Mouse (Mus musculus) subcutaneous adipose tissue, adult 2 months (tissue): ENCODE data around the gene Nrcam. TPM values are rescaled to one million over a fixed set of nuclear protein-coding genes. Genes with fewer than 3 reads are reported as not detected.

Source experiments
- polyA plus RNA-seq: library from polyadenylated mRNA; depleted of rRNA; stranded (reverse); fragments of >200 nt; gene quantifications from 2 replicates; pipeline ENCODE4 v1.2.3, GENCODE M21; 2012; ENCODE audit warnings: low replicate concordance; rRNA removed

Gene Nrcam
- 0.33 and 1.6 TPM in 2 replicates for polyA plus RNA-seq

GRCm38 (mm10) chr12:44328381-44329315 is at the start of gene Nrcam:
TSS of gene Nrcam (plus strand) at chr12:44328885.

Other genes with a start within 250 kb of the Nrcam start
- 4.5 and 4.6 TPM in 2 replicates for gene Dnajb9, start 118.6 kb upstream of the Nrcam start, polyA plus RNA-seq
- 29.0 and 50.1 TPM in 2 replicates for gene Pnpla8, start 107.5 kb upstream of the Nrcam start, polyA plus RNA-seq